Mouse (Mus musculus) brain, embryonic 14.5 days (tissue): ENCODE data around the gene Edem3. TPM values are rescaled to one million over a fixed set of nuclear protein-coding genes. Genes with fewer than 3 reads are reported as not detected.
"Not testable (repeated sequence)": the region's sequence is repeated elsewhere in the genome, so short reads cannot be mapped to it uniquely, and the experiment has no call there.

Experiments used
- DNase-seq: peaks from one replicate; pipeline ENCODE4 v3.0.0-alpha.2; 2011; ENCODE audit warnings: low read depth
- CTCF ChIP-seq: fragments of 200-500 bp; IDR thresholded peaks from 2 replicates; pipeline ENCODE4 v1.5.1; 2012; ENCODE audit warnings: inconsistent platforms, mild to moderate bottlenecking, moderate library complexity, borderline replicate concordance; ENCODE audit not compliant: insufficient read depth, insufficient read length; ENCODE audit errors: extremely low read depth
- POLR2A ChIP-seq: fragments of 200-500 bp; IDR thresholded peaks from 2 replicates; pipeline ENCODE4 v1.6.1; 2012; ENCODE audit warnings: mild to moderate bottlenecking, inconsistent platforms, borderline replicate concordance; ENCODE audit not compliant: poor library complexity, insufficient read depth, insufficient read length, severe bottlenecking; ENCODE audit errors: extremely low read depth
- polyA plus RNA-seq: library from polyadenylated mRNA; depleted of rRNA; stranded (reverse); fragments of >200 nt; gene quantifications from 2 replicates; pipeline ENCODE4 v1.2.3, GENCODE M21; 2012

Edem3 gene
- polyA plus RNA-seq, 1 experiment, result 24.1 TPM

- DNase-seq, result no peak
- TF ChIP-seq POLR2A (no peak), CTCF (no peak)
Measured at GRCm38 (mm10) chr1:151719911-151720310, 35.3 kb upstream of the Edem3 start.

- DNase-seq, result no peak
- TF ChIP-seq POLR2A (no peak), CTCF (no peak)
Measured at GRCm38 (mm10) chr1:151720566-151720965, 34.6 kb upstream of the Edem3 start.

- TF ChIP-seq CTCF (no peak), POLR2A (no peak)
- peak; percentile 73 for DNase-seq
Measured at GRCm38 (mm10) chr1:151721357-151721983, 33.7 kb upstream of the Edem3 start.

GRCm38 (mm10) chr1:151723771-151724170, 31.4 kb upstream of the Edem3 start:
- no peak for TF ChIP-seq CTCF
- no peak for TF ChIP-seq POLR2A
- DNase-seq, result no peak

GRCm38 (mm10) chr1:151725590-151725989, 29.6 kb upstream of the Edem3 start:
- no peak for DNase-seq
- TF ChIP-seq CTCF (no peak), POLR2A (no peak)

- TF ChIP-seq CTCF (no peak), POLR2A (no peak)
- DNase-seq, result no peak
Measured at GRCm38 (mm10) chr1:151726358-151726757, 28.8 kb upstream of the Edem3 start.

- DNase-seq, result no peak
Measured at GRCm38 (mm10) chr1:151728141-151728540, 27.0 kb upstream of the Edem3 start.

GRCm38 (mm10) chr1:151737146-151737545, 18.0 kb upstream of the Edem3 start:
- TF ChIP-seq CTCF (no peak), POLR2A (no peak)

More at GRCm38 (mm10) chr1:151728141-151728540, 27.0 kb upstream of the Edem3 start:
- no peak for TF ChIP-seq POLR2A
- no peak for TF ChIP-seq CTCF

GRCm38 (mm10) chr1:151741199-151741621, 14.0 kb upstream of the Edem3 start:
- DNase-seq, result no peak
- TF ChIP-seq CTCF (no peak), POLR2A (no peak)

More at GRCm38 (mm10) chr1:151737146-151737545, 18.0 kb upstream of the Edem3 start:
- DNase-seq, result no peak

GRCm38 (mm10) chr1:151749894-151750293, 5.3 kb upstream of the Edem3 start:
- DNase-seq, result not testable (repeated sequence)

GRCm38 (mm10) chr1:151752946-151753345, 2.2 kb upstream of the Edem3 start:
- TF ChIP-seq CTCF, result no peak
- TF ChIP-seq POLR2A, result no peak
- DNase-seq, result no peak

GRCm38 (mm10) chr1:151753374-151753929, 1.7 kb upstream of the Edem3 start:
- no peak for DNase-seq

GRCm38 (mm10) chr1:151754028-151754489, 1.1 kb upstream of the Edem3 start:
- peak; percentile 3 for DNase-seq
- TF ChIP-seq CTCF (no peak), POLR2A (no peak)

More at GRCm38 (mm10) chr1:151753374-151753929, 1.7 kb upstream of the Edem3 start:
- no peak for TF ChIP-seq POLR2A
- no peak for TF ChIP-seq CTCF
